Mouse (Mus musculus) stomach, postnatal 0 days (tissue): ENCODE data around the gene Rcan2. TPM values are rescaled to one million over a fixed set of nuclear protein-coding genes. Genes with fewer than 3 reads are reported as not detected.

ENCODE experiments used
- ATAC-seq: fragments of 200-750 bp; cut with Nextera tagmentation; 2 replicates; pipeline ENCODE4 v1.8.0; 2017; ENCODE audit not compliant: low FRiP score, low TSS enrichment
- DNase-seq: peaks from one replicate; pipeline ENCODE4 v3.0.0-alpha.2; 2016; ENCODE audit warnings: low spot score
- H3K27ac ChIP-seq: fragments of 300-500 bp; sonication (generic); replicated peaks from 2 replicates; pipeline ENCODE4 v1.5.1; 2014; ENCODE audit warnings: mild to moderate bottlenecking, control low read depth
- H3K27me3 ChIP-seq: fragments of 300-500 bp; sonication (generic); 2 replicates; pipeline ENCODE4 v1.6.1; 2014; ENCODE audit warnings: low read length; ENCODE audit not compliant: control insufficient read depth, insufficient read depth
- H3K36me3 ChIP-seq: fragments of 300-500 bp; sonication (generic); 2 replicates; pipeline ENCODE4 v1.6.1; 2014; ENCODE audit warnings: low read length, mixed read lengths; ENCODE audit not compliant: control insufficient read depth, insufficient read depth
- H3K4me1 ChIP-seq: fragments of 300-500 bp; sonication (generic); replicated peaks from 2 replicates; pipeline ENCODE4 v1.6.1; 2014; ENCODE audit warnings: antibody characterized with exemption; ENCODE audit not compliant: control insufficient read depth, insufficient read depth
- H3K4me2 ChIP-seq: fragments of 300-500 bp; sonication (generic); replicated peaks from 2 replicates; pipeline ENCODE4 v1.6.1; 2014; ENCODE audit warnings: low read depth, mild to moderate bottlenecking, control low read depth, moderate library complexity
- H3K4me3 ChIP-seq: fragments of 300-500 bp; sonication (generic); 2 replicates; pipeline ENCODE4 v1.5.1; 2014; ENCODE audit warnings: low read depth, low read length, control low read depth
- H3K9ac ChIP-seq: fragments of 300-500 bp; sonication (generic); 2 replicates; pipeline ENCODE4 v1.6.1; 2014; ENCODE audit warnings: mild to moderate bottlenecking, low read length, control low read depth, mixed read lengths
- H3K9me3 ChIP-seq: fragments of 300-500 bp; sonication (generic); 2 replicates; pipeline ENCODE4 v1.6.1; 2016; ENCODE audit warnings: low read length; ENCODE audit not compliant: control insufficient read depth
- CTCF ChIP-seq: IDR thresholded peaks from 2 replicates; pipeline ENCODE4 v1.5.1; 2016; ENCODE audit warnings: antibody characterized with exemption, low read depth, mild to moderate bottlenecking, moderate library complexity
- EP300 ChIP-seq: optimal IDR thresholded peaks from 2 replicates; pipeline ENCODE3; 2016; ENCODE audit warnings: antibody characterized with exemption
- WGBS: fragments of 180-500 bp; shearing (Covaris S2); extraction: QIAGEN DNeasy Blood & Tissue Kit; methylation state at CpG from one replicate; pipeline ENCODE4 v1.1.7; 2014; 5-methylcytosine and 5-hydroxymethylcytosine counted together
- polyA plus RNA-seq: library from polyadenylated mRNA; unstranded; fragments of >200 nt; fragmentation: Nextera tagmentation; extraction: Ambion mirVana; gene quantifications from 2 replicates; pipeline ENCODE4 v1.2.1, GENCODE M21; 2015

Rcan2 gene
- polyA plus RNA-seq, 1 experiment from 2014 or later, result 11.0 TPM

GRCm38 (mm10) chr17:43887931-43888330, 86.8 kb downstream of the Rcan2 start:
- no peak overlapping the region for H3K4me3 ChIP-seq
- no peak overlapping the region for H3K27ac ChIP-seq
- no peak overlapping the region for H3K9ac ChIP-seq
- DNase-seq, result no peak
- H3K4me2 ChIP-seq, result no peak overlapping the region
- TF ChIP-seq CTCF, result no peak
- TF ChIP-seq EP300, result no peak
- no peaks in the 10 kb centered on the region for H3K9me3 ChIP-seq
- WGBS, result 71% methylated on average over 7 of the region's 7 CpGs
- no peaks in the 10 kb centered on the region for H3K4me1 ChIP-seq
- no peak for ATAC-seq
- H3K27me3 ChIP-seq, result no peaks in the 10 kb centered on the region
- no peaks in the 10 kb centered on the region for H3K36me3 ChIP-seq

DNA sequence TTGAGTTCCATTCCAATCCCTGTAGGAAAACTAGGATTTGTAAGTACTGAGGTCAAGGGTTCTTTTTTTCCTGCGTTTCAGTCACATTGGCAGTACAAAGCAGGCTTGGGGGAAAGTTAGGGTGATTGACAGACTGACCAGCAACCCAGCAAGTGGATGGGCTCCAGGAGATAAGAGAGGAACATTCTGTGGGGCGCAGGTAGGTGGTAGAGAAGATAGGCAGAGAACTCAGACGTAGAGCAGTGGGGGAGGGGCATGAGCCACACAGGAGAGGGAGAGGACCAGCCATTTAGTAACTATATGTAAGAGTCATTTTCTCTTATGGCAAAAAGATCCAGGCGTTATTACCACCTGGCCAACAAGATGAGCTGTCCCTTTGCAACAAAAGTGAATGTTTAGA, 96.2 kb downstream of the Rcan2 start:
- Histone ChIP-seq H3K9me3 (no peaks in the 10 kb centered on the region; the same call in 1 of the 2 replicates), H3K4me1 (no peaks in the 10 kb centered on the region), H3K4me3 (no peak overlapping the region), H3K27me3 (no peaks in the 10 kb centered on the region), H3K9ac (no peak overlapping the region), H3K27ac (no peak overlapping the region), H3K4me2 (no peak overlapping the region), H3K36me3 (no peaks in the 10 kb centered on the region)
- WGBS, result 77% methylated on average over 4 of the region's 4 CpGs
- TF ChIP-seq CTCF, result no peak
- ATAC-seq (no peak), DNase-seq (no peak)

GRCm38 (mm10) chr17:43899405-43900092, 98.4 kb downstream of the Rcan2 start:
- no peak overlapping the region for H3K27ac ChIP-seq
- TF ChIP-seq EP300, result no peak
- no peak for TF ChIP-seq CTCF
- DNase-seq, result no peak

DNA sequence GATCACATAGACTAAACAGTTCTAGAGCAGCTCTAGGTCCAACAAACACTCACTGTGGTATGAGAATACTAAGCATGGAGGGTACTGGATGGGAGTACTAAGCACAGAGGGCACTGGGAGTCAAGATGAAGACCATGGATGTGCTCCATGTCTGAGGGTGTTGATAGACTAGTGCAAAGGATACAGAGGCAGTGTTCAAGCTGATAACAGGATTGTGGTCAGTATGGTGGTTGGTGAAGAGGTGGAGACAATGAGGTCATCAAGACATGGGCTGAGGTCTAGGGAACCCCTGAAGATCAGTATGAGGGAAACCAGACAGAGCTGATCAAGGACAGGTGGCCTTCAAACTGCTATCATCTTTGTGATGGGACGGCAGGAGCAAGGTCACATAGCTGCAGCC, 99.0 kb downstream of the Rcan2 start:
- Histone ChIP-seq H3K9me3 (no peaks in the 10 kb centered on the region; the same call in 1 of the 2 replicates), H3K4me2 (no peak overlapping the region), H3K27ac (no peak overlapping the region), H3K4me3 (no peak overlapping the region), H3K9ac (no peak overlapping the region), H3K36me3 (no peaks in the 10 kb centered on the region), H3K4me1 (no peaks in the 10 kb centered on the region), H3K27me3 (no peaks in the 10 kb centered on the region)
- DNase-seq, result no peak
- 78% methylated on average over 1 of the region's 1 CpGs for WGBS
- TF ChIP-seq CTCF (no peak), EP300 (no peak)
- ATAC-seq, result no peak

More at GRCm38 (mm10) chr17:43899405-43900092, 98.4 kb downstream of the Rcan2 start:
- Histone ChIP-seq H3K4me1 (no peaks in the 10 kb centered on the region), H3K4me2 (no peak overlapping the region), H3K9ac (no peak overlapping the region), H3K36me3 (no peaks in the 10 kb centered on the region), H3K9me3 (no peaks in the 10 kb centered on the region; the same call in 1 of the 2 replicates), H3K27me3 (no peaks in the 10 kb centered on the region), H3K4me3 (no peak overlapping the region)
- ATAC-seq, result no peak
- 70% methylated on average over 4 of the region's 4 CpGs for whole genome bisulfite sequencing

DNA sequence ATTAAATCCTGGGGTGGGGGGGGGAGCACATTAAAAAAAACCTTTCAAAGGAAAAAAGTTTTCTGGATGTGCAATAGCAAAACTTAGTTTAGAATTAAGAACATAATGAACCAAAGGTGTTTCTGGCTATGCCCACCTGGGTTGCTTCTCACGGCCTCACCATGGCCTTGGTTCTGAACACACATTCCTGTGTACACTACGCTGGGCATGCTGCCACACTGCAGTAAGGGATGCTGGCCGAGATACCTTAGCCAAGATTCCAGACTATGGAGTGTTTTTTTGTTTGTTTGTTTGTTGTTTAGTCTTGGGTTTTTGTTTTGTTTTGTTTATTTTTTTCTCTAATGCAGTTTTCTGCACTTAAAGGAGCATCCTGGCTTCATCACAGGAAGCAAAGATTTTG, 100.3 kb downstream of the Rcan2 start:
- Histone ChIP-seq H3K27me3 (no peaks in the 10 kb centered on the region), H3K27ac (no peak overlapping the region), H3K9me3 (no peaks in the 10 kb centered on the region), H3K4me3 (no peak overlapping the region), H3K9ac (no peak overlapping the region), H3K4me1 (no peaks in the 10 kb centered on the region), H3K4me2 (no peak overlapping the region), H3K36me3 (no peaks in the 10 kb centered on the region)
- DNase-seq (no peak), ATAC-seq (no peak)
- 82% methylated on average over 3 of the region's 3 CpGs for WGBS
- TF ChIP-seq CTCF, result no peak
- TF ChIP-seq EP300, result no peak

- DNase-seq (no peak), ATAC-seq (no peak)
- 54% methylated on average over 9 of the region's 9 CpGs for WGBS
- Histone ChIP-seq H3K9ac (no peak overlapping the region), H3K4me3 (no peak overlapping the region), H3K27ac (no peak overlapping the region), H3K36me3 (no peaks in the 10 kb centered on the region), H3K4me1 (no peaks in the 10 kb centered on the region), H3K4me2 (no peak overlapping the region), H3K27me3 (no peaks in the 10 kb centered on the region), H3K9me3 (no peaks in the 10 kb centered on the region)
- TF ChIP-seq CTCF, result no peak
- TF ChIP-seq EP300, result no peak
These were observed 102.9 kb downstream of the Rcan2 start for GRCm38 (mm10) chr17:43903807-43904771.
